Mouse (Mus musculus) midbrain, postnatal 0 days (tissue): ENCODE data around the gene Fam189a1. TPM values are rescaled to one million over a fixed set of nuclear protein-coding genes. Genes with fewer than 3 reads are reported as not detected.

Experiments used
- ATAC-seq: fragments of 200-750 bp; cut with Nextera tagmentation; 2 replicates; pipeline ENCODE4 v1.8.0; 2017; ENCODE audit warnings: moderate number of reproducible peaks, mild to moderate bottlenecking, moderate TSS enrichment, moderate library complexity; ENCODE audit not compliant: low FRiP score
- DNase-seq: peaks from one replicate; pipeline ENCODE4 v3.0.0-alpha.2; 2015; ENCODE audit warnings: low spot score
- H3K27ac ChIP-seq: fragments of 300-500 bp; sonication (generic); 2 replicates; pipeline ENCODE4 v1.5.1; 2014; ENCODE audit warnings: low read depth, mild to moderate bottlenecking, low read length, mixed read lengths
- H3K27me3 ChIP-seq: fragments of 300-500 bp; sonication (generic); 2 replicates; pipeline ENCODE4 v1.6.1; 2014; ENCODE audit warnings: low read length, control low read depth, mixed read lengths; ENCODE audit not compliant: insufficient read depth
- H3K36me3 ChIP-seq: fragments of 300-500 bp; sonication (generic); 2 replicates; pipeline ENCODE4 v1.6.1; 2014; ENCODE audit warnings: low read length, control low read depth, mixed read lengths; ENCODE audit not compliant: insufficient read depth
- H3K4me1 ChIP-seq: fragments of 300-500 bp; sonication (generic); 2 replicates; pipeline ENCODE4 v1.6.1; 2014; ENCODE audit warnings: mild to moderate bottlenecking, control low read depth, antibody characterized with exemption, low read length, mixed read lengths; ENCODE audit not compliant: insufficient read depth
- H3K4me2 ChIP-seq: fragments of 300-500 bp; sonication (generic); 2 replicates; pipeline ENCODE4 v1.6.1; 2014; ENCODE audit warnings: low read depth, mild to moderate bottlenecking, low read length, mixed read lengths; ENCODE audit not compliant: poor library complexity, severe bottlenecking
- H3K4me3 ChIP-seq: fragments of 300-500 bp; sonication (generic); 2 replicates; pipeline ENCODE4 v1.5.1; 2014; ENCODE audit warnings: low read depth, mild to moderate bottlenecking, low read length, moderate library complexity
- H3K9ac ChIP-seq: fragments of 300-500 bp; sonication (generic); replicated peaks from 2 replicates; pipeline ENCODE4 v1.6.1; 2014; ENCODE audit warnings: mild to moderate bottlenecking, low read length, moderate library complexity, mixed read lengths; ENCODE audit not compliant: poor library complexity, severe bottlenecking
- H3K9me3 ChIP-seq: fragments of 300-500 bp; sonication (generic); 2 replicates; pipeline ENCODE4 v1.6.1; 2016; ENCODE audit warnings: low read length, control low read depth
- CTCF ChIP-seq: IDR thresholded peaks from 2 replicates; pipeline ENCODE4 v1.5.1; 2016; ENCODE audit warnings: antibody characterized with exemption, mild to moderate bottlenecking
- WGBS: fragments of 180-500 bp; shearing (Covaris S2); extraction: QIAGEN DNeasy Blood & Tissue Kit; methylation state at CpG from one replicate; pipeline ENCODE4 v1.1.7; 2014; 5-methylcytosine and 5-hydroxymethylcytosine counted together
- polyA plus RNA-seq: library from polyadenylated mRNA; unstranded; fragments of >200 nt; fragmentation: Nextera tagmentation; extraction: Ambion mirVana; gene quantifications from 2 replicates; pipeline ENCODE4 v1.2.1, GENCODE M21; 2015
- total RNA-seq: library from RNA; depleted of rRNA; stranded (reverse); fragments of >200 nt; gene quantifications from 2 replicates; pipeline ENCODE4 v1.2.3, GENCODE M21; 2014

The Fam189a1 gene
- total and polyA plus RNA-seq, 2 experiments from 2014 or later: 12.8 to 19.7 TPM

GRCm38 (mm10) chr7:65141907-65142698 is 14.3 kb downstream of the Fam189a1 start:
- Histone ChIP-seq H3K4me1 (no peaks in the 10 kb centered on the region), H3K27ac (no peak overlapping the region), H3K9ac (no peak overlapping the region), H3K4me3 (no peak overlapping the region), H3K36me3 (no peaks in the 10 kb centered on the region), H3K27me3 (no peaks in the 10 kb centered on the region), H3K4me2 (no peak overlapping the region), H3K9me3 (no peaks in the 10 kb centered on the region)
- TF ChIP-seq CTCF: no peak
- ATAC-seq: peak; percentile 34; the same call in 1 of the 2 replicates
- peak; percentile 77 for DNase-seq
- 45% methylated on average over 6 of the region's 6 CpGs for WGBS

GRCm38 (mm10) chr7:65140832-65141231 is 15.5 kb downstream of the Fam189a1 start:
- 87% methylated on average over 5 of the region's 5 CpGs for WGBS
- ATAC-seq: no peak
- Histone ChIP-seq H3K4me3 (no peak overlapping the region), H3K4me1 (no peaks in the 10 kb centered on the region), H3K9ac (no peak overlapping the region), H3K27ac (no peak overlapping the region), H3K4me2 (no peak overlapping the region), H3K27me3 (no peaks in the 10 kb centered on the region), H3K9me3 (no peaks in the 10 kb centered on the region), H3K36me3 (no peaks in the 10 kb centered on the region)
- DNase-seq: no peak
- TF ChIP-seq CTCF: no peak

DNA sequence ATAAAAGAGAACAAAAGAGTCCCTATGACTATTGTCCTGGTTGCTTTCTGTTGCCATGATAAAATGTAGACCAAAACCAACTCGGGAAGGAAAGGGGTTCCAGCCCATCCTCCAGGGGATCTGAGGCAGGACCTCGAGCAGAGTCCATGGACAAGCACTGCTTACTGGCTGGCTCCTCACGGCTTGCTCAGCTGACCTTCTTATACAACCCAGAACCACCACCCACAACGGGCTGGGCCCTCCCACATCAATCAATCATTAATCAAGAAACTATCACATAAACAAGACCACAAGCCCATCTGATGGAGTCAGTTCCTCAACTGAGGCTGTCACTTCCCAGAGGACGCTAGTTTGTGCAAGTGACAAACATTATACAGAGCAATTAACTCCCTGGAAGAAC is 16.3 kb downstream of the Fam189a1 start:
- TF ChIP-seq CTCF: no peak
- Histone ChIP-seq H3K4me2 (no peak overlapping the region), H3K27ac (no peak overlapping the region), H3K27me3 (no peaks in the 10 kb centered on the region), H3K9ac (no peak overlapping the region), H3K9me3 (no peaks in the 10 kb centered on the region), H3K4me3 (no peak overlapping the region), H3K4me1 (no peaks in the 10 kb centered on the region), H3K36me3 (no peaks in the 10 kb centered on the region)
- 87% methylated on average over 5 of the region's 5 CpGs for WGBS
- no peak for DNase-seq
- no peak for ATAC-seq

DNA sequence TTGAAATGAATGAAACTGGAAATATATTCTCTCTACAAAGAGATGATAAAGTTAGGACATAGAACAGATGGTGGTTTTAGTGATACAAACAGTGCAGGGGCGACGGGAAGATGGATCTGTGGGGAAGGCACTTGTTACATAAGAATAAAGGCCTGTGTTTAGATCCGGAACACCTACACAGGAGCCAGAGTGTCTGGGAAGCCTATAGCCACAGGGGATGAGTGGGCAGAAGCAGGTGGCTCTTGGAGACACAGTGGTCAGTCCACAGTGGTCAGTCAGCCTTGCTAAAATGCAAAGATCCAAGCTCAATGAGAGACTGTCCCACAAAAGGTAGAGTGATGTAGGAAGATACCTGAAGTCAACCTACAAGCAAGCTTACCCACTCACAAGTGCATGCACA is 32.6 kb downstream of the Fam189a1 start:
- ATAC-seq: no peak
- no peak for TF ChIP-seq CTCF
- WGBS: 88% methylated on average over 3 of the region's 3 CpGs

GRCm38 (mm10) chr7:65116903-65117302 is 39.5 kb downstream of the Fam189a1 start:
- ATAC-seq (no peak), DNase-seq (no peak)
- 89% methylated on average over 7 of the region's 7 CpGs for WGBS
- TF ChIP-seq CTCF: no peak
- H3K9ac ChIP-seq: no peak overlapping the region
- no peaks in the 10 kb centered on the region for H3K36me3 ChIP-seq
- no peaks in the 10 kb centered on the region for H3K4me1 ChIP-seq
- no peak overlapping the region for H3K27ac ChIP-seq
- no peaks in the 10 kb centered on the region for H3K27me3 ChIP-seq
- no peaks in the 10 kb centered on the region for H3K9me3 ChIP-seq
- no peak overlapping the region for H3K4me2 ChIP-seq
- no peak overlapping the region for H3K4me3 ChIP-seq

More for the DNA sequence above, 32.6 kb downstream of the Fam189a1 start:
- H3K4me1 ChIP-seq: no peaks in the 10 kb centered on the region
- H3K9ac ChIP-seq: no peak overlapping the region
- no peak overlapping the region for H3K4me3 ChIP-seq
- no peaks in the 10 kb centered on the region for H3K9me3 ChIP-seq
- no peak overlapping the region for H3K4me2 ChIP-seq
- no peak for DNase-seq
- H3K27me3 ChIP-seq: no peaks in the 10 kb centered on the region
- no peaks in the 10 kb centered on the region for H3K36me3 ChIP-seq
- no peak overlapping the region for H3K27ac ChIP-seq

DNA sequence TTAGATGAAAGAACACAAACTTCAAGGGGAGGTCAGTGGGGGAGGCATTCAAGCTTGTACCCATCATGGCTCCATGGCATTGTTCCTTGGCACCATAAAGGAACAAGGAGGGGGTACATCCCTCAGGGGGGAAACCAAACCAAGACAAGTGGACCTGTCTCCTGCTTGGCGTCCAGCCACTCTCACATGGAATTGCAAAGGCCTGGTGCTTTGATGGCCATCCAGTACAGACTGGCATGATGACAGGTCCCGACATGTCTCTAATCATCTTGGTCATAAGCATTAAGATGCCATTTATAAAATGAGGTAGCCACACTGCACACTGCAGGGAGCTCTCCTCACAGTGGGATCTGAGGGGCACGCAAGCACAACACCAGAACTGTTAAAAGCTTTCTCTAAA is 41.0 kb downstream of the Fam189a1 start:
- no peak for ATAC-seq
- H3K36me3 ChIP-seq: no peaks in the 10 kb centered on the region
- no peaks in the 10 kb centered on the region for H3K4me1 ChIP-seq
- H3K4me3 ChIP-seq: no peak overlapping the region
- no peak overlapping the region for H3K27ac ChIP-seq
- no peaks in the 10 kb centered on the region for H3K27me3 ChIP-seq
- no peaks in the 10 kb centered on the region for H3K9me3 ChIP-seq
- H3K9ac ChIP-seq: no peak overlapping the region
- 73% methylated on average over 3 of the region's 3 CpGs for WGBS
- H3K4me2 ChIP-seq: no peak overlapping the region
- no peak for TF ChIP-seq CTCF
- DNase-seq: no peak
